Mouse (Mus musculus) lung, adult 2 months (tissue): ENCODE results near the gene Fuz. TPM values are rescaled to one million over a fixed set of nuclear protein-coding genes. Genes with fewer than 3 reads are reported as not detected.

ENCODE experiments used
- DNase-seq: peaks from one replicate; pipeline ENCODE4 v3.0.0; 2022
- H3K4me1 ChIP-seq: fragments of 200-500 bp; 2 replicates; pipeline ENCODE4 v1.6.1; 2011; ENCODE audit warnings: low read length; ENCODE audit not compliant: control insufficient read depth, insufficient read depth
- H3K4me3 ChIP-seq: fragments of 200-500 bp; replicated peaks from 2 replicates; pipeline ENCODE3; 2011; ENCODE audit warnings: low read depth, mild to moderate bottlenecking, control low read depth, low read length; ENCODE audit errors: extremely low read depth
- CTCF ChIP-seq: fragments of 200-500 bp; IDR thresholded peaks from 2 replicates; pipeline ENCODE4 v1.5.1; 2011; ENCODE audit warnings: mild to moderate bottlenecking, low read length, control low read depth; ENCODE audit not compliant: insufficient read depth
- POLR2A ChIP-seq: fragments of 200-500 bp; IDR thresholded peaks from 2 replicates; pipeline ENCODE4 v1.6.1; 2011; ENCODE audit warnings: low read depth, mild to moderate bottlenecking, control low read depth, low read length, borderline replicate concordance; ENCODE audit errors: extremely low read depth
- WGBS: fragments of 180-500 bp; shearing (Covaris S2); methylation state at CpG from one replicate; pipeline ENCODE4 v1.1.7; 2018; 5-methylcytosine and 5-hydroxymethylcytosine counted together
- polyA plus RNA-seq: library from polyadenylated mRNA; depleted of rRNA; stranded (reverse); fragments of >200 nt; gene quantifications from 2 replicates; pipeline ENCODE4 v1.2.3, GENCODE M21; 2012

Gene Fuz
- polyA plus RNA-seq, 1 experiment: 77.8 TPM

- peak; percentile 67 for DNase-seq
- no peak for TF ChIP-seq POLR2A
- TF ChIP-seq CTCF: peak; percentile 83
- Histone ChIP-seq H3K4me3 (no peak overlapping the region), H3K4me1 (peaks cover 11% of the 10 kb centered on the region)
- 44% methylated on average over 22 of the region's 22 CpGs for WGBS
Measured at GRCm38 (mm10) chr7:44860576-44861428, 35.1 kb upstream of the Fuz start.

GRCm38 (mm10) chr7:44861429-44861816 is 34.5 kb upstream of the Fuz start:
- TF ChIP-seq POLR2A (no peak), CTCF (no peak)
- H3K4me3 ChIP-seq: no peak overlapping the region

GRCm38 (mm10) chr7:44862434-44862833 is 33.4 kb upstream of the Fuz start:
- Histone ChIP-seq H3K4me3 (no peak overlapping the region), H3K4me1 (peaks cover 26% of the 10 kb centered on the region)
- WGBS: 53% methylated on average over 8 of the region's 8 CpGs
- no peak for DNase-seq
- TF ChIP-seq POLR2A: no peak
- TF ChIP-seq CTCF: no peak

More at GRCm38 (mm10) chr7:44861429-44861816, 34.5 kb upstream of the Fuz start:
- 79% methylated on average over 14 of the region's 14 CpGs for WGBS
- H3K4me1 ChIP-seq: peaks cover 16% of the 10 kb centered on the region
- no peak for DNase-seq

GRCm38 (mm10) chr7:44863210-44863609 is 32.7 kb upstream of the Fuz start:
- Histone ChIP-seq H3K4me3 (no peak overlapping the region), H3K4me1 (peaks cover 27% of the 10 kb centered on the region)
- no peak for TF ChIP-seq CTCF
- TF ChIP-seq POLR2A: no peak
- 85% methylated on average over 14 of the region's 14 CpGs for WGBS
- DNase-seq: no peak

GRCm38 (mm10) chr7:44863982-44864494 is 31.8 kb upstream of the Fuz start:
- Histone ChIP-seq H3K4me3 (no peak overlapping the region), H3K4me1 (peaks cover 28% of the 10 kb centered on the region)
- no peak for DNase-seq
- TF ChIP-seq POLR2A (no peak), CTCF (no peak)
- 76% methylated on average over 11 of the region's 11 CpGs for WGBS

- WGBS: 62% methylated on average over 24 of the region's 24 CpGs
- DNase-seq: peak; percentile 23
- Histone ChIP-seq H3K4me3 (no peak overlapping the region), H3K4me1 (peaks cover 28% of the 10 kb centered on the region)
- TF ChIP-seq POLR2A (no peak), CTCF (no peak)
Measured at GRCm38 (mm10) chr7:44864595-44865542, 31.0 kb upstream of the Fuz start.

GRCm38 (mm10) chr7:44866276-44867009 is 29.4 kb upstream of the Fuz start:
- Histone ChIP-seq H3K4me1 (peaks cover 26% of the 10 kb centered on the region), H3K4me3 (no peak overlapping the region)
- no peak for DNase-seq
- WGBS: 21% methylated on average over 15 of the region's 15 CpGs
- TF ChIP-seq CTCF (peak; percentile 7; the same call in 1 of the 2 replicates), POLR2A (peak; percentile 34; the same call in 1 of the 2 replicates)

GRCm38 (mm10) chr7:44867010-44867702 is 28.7 kb upstream of the Fuz start:
- H3K4me1 ChIP-seq: peaks cover 26% of the 10 kb centered on the region
- 50% methylated on average over 19 of the region's 19 CpGs for WGBS
- no peak for TF ChIP-seq POLR2A
- no peak overlapping the region for H3K4me3 ChIP-seq
- no peak for DNase-seq
